Mouse (Mus musculus) hindbrain, embryonic 16.5 days (tissue): ENCODE results near the gene Zbtb20. TPM values are rescaled to one million over a fixed set of nuclear protein-coding genes. Genes with fewer than 3 reads are reported as not detected.
A peak's percentile ranks its signal among the peaks of the same experiment; 100 is the strongest.

ENCODE experiments used
- ATAC-seq: fragments of 200-750 bp; cut with Nextera tagmentation; 2 replicates; pipeline ENCODE4 v1.8.0; 2017; ENCODE audit warnings: moderate TSS enrichment, moderate library complexity
- H3K27ac ChIP-seq: fragments of 300-500 bp; sonication (generic); 2 replicates; pipeline ENCODE4 v1.5.1; 2014; ENCODE audit warnings: low read depth, mild to moderate bottlenecking, control low read depth, low read length, moderate library complexity
- H3K27me3 ChIP-seq: fragments of 300-500 bp; sonication (generic); replicated peaks from 2 replicates; pipeline ENCODE4 v1.6.1; 2014; ENCODE audit warnings: low read length; ENCODE audit not compliant: control insufficient read depth, insufficient read depth
- H3K36me3 ChIP-seq: fragments of 300-500 bp; sonication (generic); 2 replicates; pipeline ENCODE4 v1.6.1; 2014; ENCODE audit warnings: mild to moderate bottlenecking, low read length, moderate library complexity, mixed read lengths; ENCODE audit not compliant: control insufficient read depth, insufficient read depth
- H3K4me1 ChIP-seq: fragments of 300-500 bp; sonication (generic); 2 replicates; pipeline ENCODE4 v1.6.1; 2014; ENCODE audit warnings: low read depth, low read length; ENCODE audit not compliant: control insufficient read depth, insufficient read depth
- H3K4me2 ChIP-seq: fragments of 300-500 bp; sonication (generic); 2 replicates; pipeline ENCODE4 v1.6.1; 2014; ENCODE audit warnings: mild to moderate bottlenecking, low read length, control low read depth, moderate library complexity
- H3K4me3 ChIP-seq: fragments of 300-500 bp; sonication (generic); 2 replicates; pipeline ENCODE4 v1.5.1; 2014; ENCODE audit warnings: mild to moderate bottlenecking, low read length, control low read depth, moderate library complexity
- H3K9ac ChIP-seq: fragments of 300-500 bp; sonication (generic); 2 replicates; pipeline ENCODE4 v1.6.1; 2014; ENCODE audit warnings: low read depth, mild to moderate bottlenecking, control low read depth, low read length, moderate library complexity
- H3K9me3 ChIP-seq: fragments of 300-500 bp; sonication (generic); 2 replicates; pipeline ENCODE4 v1.6.1; 2014; ENCODE audit warnings: mild to moderate bottlenecking, low read length, moderate library complexity; ENCODE audit not compliant: control insufficient read depth
- WGBS: fragments of 180-500 bp; shearing (Covaris S2); extraction: QIAGEN DNeasy Blood & Tissue Kit; methylation state at CpG from one replicate; pipeline ENCODE4 v1.1.7; 2014; 5-methylcytosine and 5-hydroxymethylcytosine counted together
- polyA plus RNA-seq: library from polyadenylated mRNA; unstranded; fragments of >200 nt; fragmentation: Nextera tagmentation; extraction: Ambion mirVana; gene quantifications from 2 replicates; pipeline ENCODE4 v1.2.1, GENCODE M21; 2015

The Zbtb20 gene
- polyA plus RNA-seq, 1 experiment from 2014 or later, result 46.6 TPM

- peaks cover 27% of the 10 kb centered on the region for H3K4me1 ChIP-seq
- no peak overlapping the region for H3K9ac ChIP-seq
- H3K36me3 ChIP-seq, result 0 out of 2 replicates have a peak, but pooled peaks cover 2% of the 10 kb centered on the region
- H3K4me3 ChIP-seq, result no peak overlapping the region
- H3K27ac ChIP-seq, result no peak overlapping the region
- H3K27me3 ChIP-seq, result no peaks in the 10 kb centered on the region
- no peak overlapping the region for H3K4me2 ChIP-seq
- no peaks in the 10 kb centered on the region for H3K9me3 ChIP-seq
- ATAC-seq, result no peak
- 85% methylated on average over 16 of the region's 16 CpGs for WGBS
These were observed 695.8 kb downstream of the Zbtb20 start for GRCm38 (mm10) chr16:43571376-43572081.

- WGBS, result 77% methylated on average over 5 of the region's 5 CpGs
- no peak overlapping the region for H3K4me3 ChIP-seq
- no peaks in the 10 kb centered on the region for H3K9me3 ChIP-seq
- ATAC-seq, result no peak
- H3K27ac ChIP-seq, result no peak overlapping the region
- H3K36me3 ChIP-seq, result 0 out of 2 replicates have a peak, but pooled peaks cover 2% of the 10 kb centered on the region
- no peak overlapping the region for H3K4me2 ChIP-seq
- no peaks in the 10 kb centered on the region for H3K27me3 ChIP-seq
- no peak overlapping the region for H3K9ac ChIP-seq
- H3K4me1 ChIP-seq, result peaks cover 27% of the 10 kb centered on the region
These were observed 696.5 kb downstream of the Zbtb20 start for GRCm38 (mm10) chr16:43572171-43572570.

GRCm38 (mm10) chr16:43572766-43573165 lies 697.1 kb downstream of the Zbtb20 start:
- no peak for ATAC-seq
- H3K36me3 ChIP-seq, result 0 out of 2 replicates have a peak, but pooled peaks cover 2% of the 10 kb centered on the region
- no peak overlapping the region for H3K4me3 ChIP-seq
- H3K4me2 ChIP-seq, result no peak overlapping the region
- H3K27ac ChIP-seq, result no peak overlapping the region
- H3K9me3 ChIP-seq, result no peaks in the 10 kb centered on the region
- H3K9ac ChIP-seq, result no peak overlapping the region
- peaks cover 27% of the 10 kb centered on the region for H3K4me1 ChIP-seq
- H3K27me3 ChIP-seq, result no peaks in the 10 kb centered on the region
- WGBS, result 58% methylated on average over 10 of the region's 10 CpGs

- 28% methylated on average over 14 of the region's 14 CpGs for WGBS
- ATAC-seq, result peak; percentile 49
- peak overlapping the region; percentile 6; the same call in 1 of the 2 replicates for H3K4me2 ChIP-seq
- H3K36me3 ChIP-seq, result 0 out of 2 replicates have a peak, but pooled peaks cover 2% of the 10 kb centered on the region
- H3K27me3 ChIP-seq, result no peaks in the 10 kb centered on the region
- no peaks in the 10 kb centered on the region for H3K9me3 ChIP-seq
- H3K4me3 ChIP-seq, result no peak overlapping the region
- H3K27ac ChIP-seq, result peak overlapping the region; percentile 3; the same call in 1 of the 2 replicates
- peaks cover 27% of the 10 kb centered on the region for H3K4me1 ChIP-seq
- H3K9ac ChIP-seq, result no peak overlapping the region
These were observed 697.6 kb downstream of the Zbtb20 start for GRCm38 (mm10) chr16:43573181-43573833.

- H3K4me1 ChIP-seq, result peaks cover 27% of the 10 kb centered on the region
- peak; percentile 79 for ATAC-seq
- 41% methylated on average over 7 of the region's 7 CpGs for WGBS
These were observed 698.5 kb downstream of the Zbtb20 start for GRCm38 (mm10) chr16:43574006-43574764.

GRCm38 (mm10) chr16:43575066-43575465 lies 699.4 kb downstream of the Zbtb20 start:
- H3K27ac ChIP-seq, result no peak overlapping the region
- H3K4me2 ChIP-seq, result no peak overlapping the region
- H3K27me3 ChIP-seq, result no peaks in the 10 kb centered on the region
- 0 out of 2 replicates have a peak, but pooled peaks cover 2% of the 10 kb centered on the region for H3K36me3 ChIP-seq
- 39% methylated on average over 4 of the region's 4 CpGs for WGBS
- H3K4me1 ChIP-seq, result peaks cover 27% of the 10 kb centered on the region
- ATAC-seq, result no peak
- no peak overlapping the region for H3K4me3 ChIP-seq
- no peak overlapping the region for H3K9ac ChIP-seq
- H3K9me3 ChIP-seq, result no peaks in the 10 kb centered on the region

More at GRCm38 (mm10) chr16:43574006-43574764, 698.5 kb downstream of the Zbtb20 start:
- no peak overlapping the region for H3K4me3 ChIP-seq
- 0 out of 2 replicates have a peak, but pooled peaks cover 2% of the 10 kb centered on the region for H3K36me3 ChIP-seq
- H3K9ac ChIP-seq, result no peak overlapping the region
- H3K9me3 ChIP-seq, result no peaks in the 10 kb centered on the region
- H3K27ac ChIP-seq, result peak overlapping the region; percentile 34
- H3K4me2 ChIP-seq, result no peak overlapping the region
- H3K27me3 ChIP-seq, result no peaks in the 10 kb centered on the region

- Histone ChIP-seq H3K4me1 (peaks cover 27% of the 10 kb centered on the region), H3K4me2 (no peak overlapping the region), H3K9me3 (no peaks in the 10 kb centered on the region), H3K4me3 (no peak overlapping the region), H3K36me3 (0 out of 2 replicates have a peak, but pooled peaks cover 2% of the 10 kb centered on the region), H3K27me3 (no peaks in the 10 kb centered on the region), H3K27ac (peak overlapping the region; percentile 44; the same call in 1 of the 2 replicates), H3K9ac (peak overlapping the region; percentile 17; the same call in 1 of the 2 replicates)
- no peak for ATAC-seq
- 41% methylated on average over 9 of the region's 9 CpGs for WGBS
These were observed 699.8 kb downstream of the Zbtb20 start for GRCm38 (mm10) chr16:43575507-43575906.

GRCm38 (mm10) chr16:43577399-43577798 lies 701.7 kb downstream of the Zbtb20 start:
- peak overlapping the region; percentile 44 for H3K27ac ChIP-seq
- no peaks in the 10 kb centered on the region for H3K27me3 ChIP-seq
- H3K9me3 ChIP-seq, result no peaks in the 10 kb centered on the region
- H3K9ac ChIP-seq, result no peak overlapping the region
- H3K4me2 ChIP-seq, result no peak overlapping the region
- H3K4me3 ChIP-seq, result no peak overlapping the region
- no peaks in the 10 kb centered on the region for H3K36me3 ChIP-seq
- peaks cover 26% of the 10 kb centered on the region for H3K4me1 ChIP-seq
- peak; percentile 28 for ATAC-seq
- whole genome bisulfite sequencing, result 17% methylated on average over 10 of the region's 10 CpGs
